Mouse (Mus musculus): ENCODE measurements around the gene Evx1. TPM values are rescaled to one million over a fixed set of nuclear protein-coding genes. Genes with fewer than 3 reads are reported as not detected.

Gene Evx1
- not detected in 2 replicates for polyA plus RNA-seq (2012)

GRCm38 (mm10) chr6:52313391-52314303 lies at the start of gene Evx1:
Gene Evx1 (plus strand): TSS chr6:52313498.
- TF ChIP-seq GATA1 (IDR thresholded peaks at IDR 0.05; ENCODE audit: low read length), result no peak

DNA sequence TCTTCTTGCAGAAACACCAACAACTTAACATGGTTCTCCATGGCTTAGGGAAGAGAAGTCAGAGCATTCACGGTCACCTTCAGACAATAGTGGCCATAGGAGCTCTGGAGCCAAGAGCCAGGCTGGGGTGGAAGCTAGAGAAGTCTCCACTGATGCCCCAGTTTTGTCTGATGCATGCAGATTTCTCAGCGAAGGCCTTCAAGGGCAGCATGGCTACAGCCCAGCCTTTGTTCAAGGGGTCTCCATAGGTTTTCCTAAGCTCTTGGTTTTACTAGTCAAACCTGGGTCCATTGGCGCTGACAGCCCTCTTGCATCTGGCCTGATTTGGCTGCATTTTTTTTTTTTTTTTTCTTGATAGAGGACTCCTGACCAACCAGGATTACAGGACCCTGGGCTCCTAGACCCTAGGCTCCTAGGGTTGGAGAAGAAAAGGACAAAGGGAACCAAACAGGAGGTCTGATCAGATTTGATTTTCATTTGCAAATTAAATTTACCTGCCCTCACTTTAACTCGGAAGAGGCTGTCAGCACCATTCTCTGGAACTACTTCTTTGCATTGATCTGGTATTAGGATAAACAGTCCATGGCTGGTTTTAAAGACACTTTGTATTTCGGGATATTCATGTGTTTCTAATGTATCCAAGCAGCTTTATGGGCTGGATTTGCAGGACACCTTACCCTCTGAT lies 49.0 kb upstream of the Evx1 start:
- no peak for TF ChIP-seq GATA1 (IDR thresholded peaks at IDR 0.05; ENCODE audit: low read length)

GRCm38 (mm10) chr6:52265306-52265912 lies 47.9 kb upstream of the Evx1 start:
- TF ChIP-seq GATA1 (IDR thresholded peaks at IDR 0.05; ENCODE audit: low read length), result no peak

DNA sequence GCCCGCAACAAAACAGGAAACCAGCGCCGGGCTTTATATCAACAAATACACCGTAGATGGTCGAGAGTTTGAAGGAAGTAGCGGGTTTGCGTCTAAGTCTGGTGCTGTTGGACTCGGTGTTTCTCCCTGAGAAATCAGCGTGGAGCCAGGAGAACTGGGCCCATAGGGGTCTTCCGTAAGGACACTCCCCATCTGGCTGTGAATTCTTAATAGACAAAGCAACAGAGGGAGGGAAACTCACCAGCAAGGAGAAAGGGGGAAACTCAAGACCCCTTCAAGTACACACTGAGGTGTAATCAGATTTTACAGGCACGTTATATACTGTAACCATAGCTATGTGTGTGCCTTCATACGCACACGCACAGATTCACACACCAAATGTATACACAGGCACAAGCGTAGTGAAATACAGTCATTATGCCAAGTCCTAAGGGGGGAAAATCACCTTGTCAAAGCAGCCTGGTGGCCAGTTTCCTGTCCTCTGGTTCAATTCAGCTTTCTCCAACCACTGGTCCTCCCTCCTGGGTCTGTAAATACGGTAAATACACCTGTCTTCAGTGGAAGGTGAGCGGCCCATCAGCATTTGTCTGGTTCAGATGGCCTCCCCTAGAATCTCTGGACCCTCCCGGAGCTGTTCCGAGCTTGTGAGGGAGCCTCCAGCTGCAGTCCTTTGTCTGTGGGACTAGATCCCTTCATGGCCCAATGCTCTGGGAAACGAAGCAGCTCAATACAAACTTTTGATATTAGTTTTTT lies 47.2 kb upstream of the Evx1 start:
- no peak for TF ChIP-seq GATA1 (IDR thresholded peaks at IDR 0.05; ENCODE audit: low read length)

GRCm38 (mm10) chr6:52266666-52266985 lies 46.7 kb upstream of the Evx1 start:
- TF ChIP-seq GATA1 (IDR thresholded peaks at IDR 0.05; ENCODE audit: low read length), result no peak

DNA sequence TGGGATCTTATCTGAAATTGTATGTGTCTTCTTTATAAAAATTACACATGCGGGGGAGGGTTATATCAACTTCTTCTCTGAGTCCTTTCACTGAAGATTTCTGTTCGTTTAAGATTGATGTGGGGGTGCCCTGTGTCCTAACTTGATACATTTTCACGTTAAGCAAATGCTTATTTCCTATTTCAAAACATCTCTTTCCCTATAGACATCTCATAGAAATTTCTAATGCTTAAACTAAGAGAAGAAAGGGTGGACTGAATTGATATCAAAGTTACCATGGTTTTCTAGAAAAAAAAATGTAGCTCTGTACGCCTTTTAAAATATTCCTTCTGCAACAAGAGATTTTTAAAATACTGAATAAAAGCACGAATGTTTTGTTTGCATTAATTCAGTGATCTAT lies 46.1 kb upstream of the Evx1 start:
- TF ChIP-seq GATA1 (IDR thresholded peaks at IDR 0.05; ENCODE audit: low read length), result no peak

- TF ChIP-seq GATA1 (IDR thresholded peaks at IDR 0.05; ENCODE audit: low read length), result no peak
These were observed 45.6 kb upstream of the Evx1 start for GRCm38 (mm10) chr6:52267691-52268090.

DNA sequence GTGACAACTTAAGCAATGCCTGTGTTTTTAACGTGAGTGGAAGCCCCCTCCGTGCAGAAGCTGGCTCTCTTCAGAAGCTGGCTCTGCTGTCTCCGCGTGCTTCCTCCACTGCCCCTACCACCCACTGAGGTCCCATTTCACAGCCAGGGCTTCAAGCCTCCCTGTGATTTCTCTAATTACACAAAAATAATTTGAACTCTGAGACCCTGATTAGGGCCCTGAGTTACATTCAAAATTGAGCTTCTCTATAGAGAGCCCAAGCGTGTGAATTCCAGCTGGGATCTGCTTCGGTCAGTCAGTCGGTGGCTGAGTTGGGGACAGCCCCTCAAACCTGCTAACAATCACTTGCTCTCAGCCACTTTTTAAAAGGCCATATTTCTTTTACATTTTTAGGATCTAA lies 45.0 kb upstream of the Evx1 start:
- TF ChIP-seq GATA1 (IDR thresholded peaks at IDR 0.05; ENCODE audit: low read length), result no peak

- TF ChIP-seq GATA1 (IDR thresholded peaks at IDR 0.05; ENCODE audit: low read length), result no peak
These were observed 44.5 kb upstream of the Evx1 start for GRCm38 (mm10) chr6:52268756-52269155.

GRCm38 (mm10) chr6:52270494-52271480 lies 42.5 kb upstream of the Evx1 start:
- TF ChIP-seq GATA1 (IDR thresholded peaks at IDR 0.05; ENCODE audit: low read length), result no peak

GRCm38 (mm10) chr6:52272766-52273655 lies 40.3 kb upstream of the Evx1 start:
- TF ChIP-seq GATA1 (IDR thresholded peaks at IDR 0.05; ENCODE audit: low read length), result no peak

DNA sequence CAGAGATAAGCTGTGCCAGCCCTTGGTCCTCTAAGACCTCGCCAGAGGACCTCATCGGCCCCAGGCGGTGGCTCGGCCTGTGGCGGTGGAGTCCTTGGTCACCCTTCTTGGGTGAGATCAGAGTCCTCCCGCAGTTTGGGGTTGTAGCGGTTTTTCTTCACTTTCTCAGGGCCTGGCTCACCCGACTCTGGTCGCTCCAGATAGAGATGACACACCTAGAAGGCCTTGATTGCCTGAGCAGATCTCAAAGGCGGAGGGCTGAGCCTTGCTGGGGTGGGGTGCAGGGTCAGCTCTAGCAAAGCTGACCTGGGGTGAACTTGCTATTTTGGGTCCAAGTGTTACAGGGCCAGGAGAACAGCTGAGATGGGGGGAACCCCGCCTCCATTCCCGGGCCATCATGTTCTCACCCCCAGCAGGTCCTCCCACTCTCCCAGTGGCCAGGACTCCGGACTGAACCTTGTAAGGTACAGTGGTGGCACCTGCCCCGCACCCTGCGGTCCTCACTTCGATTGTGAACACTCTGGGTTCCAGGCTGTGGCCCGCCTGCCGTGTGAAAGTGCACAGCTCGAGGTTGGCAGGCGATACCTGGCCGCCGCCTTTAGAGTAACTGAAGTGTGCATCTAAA lies 39.5 kb upstream of the Evx1 start:
- no peak for TF ChIP-seq GATA1 (IDR thresholded peaks at IDR 0.05; ENCODE audit: low read length)

- TF ChIP-seq GATA1 (IDR thresholded peaks at IDR 0.05; ENCODE audit: low read length), result no peak
These were observed 38.7 kb upstream of the Evx1 start for GRCm38 (mm10) chr6:52274576-52274975.
